Mouse (Mus musculus) monocyte, adult 5-6 weeks (primary cell): ENCODE measurements around the gene Fgf6. TPM values are rescaled to one million over a fixed set of nuclear protein-coding genes. Genes with fewer than 3 reads are reported as not detected.

ENCODE experiments used
- ATAC-seq: fragments of 153-309, 156-312 bp; replicated peaks from 2 replicates; pipeline ENCODE4 v1.8.0; 2017; ENCODE audit warnings: mild to moderate bottlenecking; ENCODE audit not compliant: low TSS enrichment, insufficient number of reproducible peaks, severe bottlenecking, poor library complexity, low FRiP score
- total RNA-seq: library from RNA; stranded (forward); fragments of 200-1000, 200-491, 200-594 nt; gene quantifications from 3 replicates; pipeline ENCODE4 v1.2.3, GENCODE M21; 2017

Fgf6 gene
- total RNA-seq, 1 experiment from 2014 or later: not detected

GRCm38 (mm10) chr6:127063915-127064314 is 48.5 kb downstream of the Fgf6 start:
- no peak for ATAC-seq

DNA sequence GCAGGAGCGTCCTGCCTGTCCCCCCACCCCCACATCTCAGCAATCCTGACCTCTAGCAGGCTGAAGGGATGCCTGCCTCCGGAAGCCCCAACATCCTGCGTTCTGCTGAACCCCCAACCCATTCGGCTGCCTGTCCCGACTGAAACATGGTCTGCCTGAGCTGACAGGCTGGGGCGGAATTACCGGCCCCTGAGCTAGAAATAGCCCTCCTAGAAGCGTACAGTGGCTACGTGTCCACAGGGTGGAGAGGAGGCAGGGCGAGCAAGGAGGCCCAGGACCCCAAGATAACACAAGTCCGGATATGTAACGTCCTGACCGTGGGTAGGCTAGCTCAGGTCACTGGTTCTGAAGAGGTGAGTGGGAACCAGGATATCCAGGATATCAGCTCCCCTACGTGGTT is 49.4 kb downstream of the Fgf6 start:
- no peak for ATAC-seq

- no peak for ATAC-seq
Measured at GRCm38 (mm10) chr6:127072817-127073216, 57.4 kb downstream of the Fgf6 start, which contains the start of gene Fgf23. Gene Fgf23 (plus strand): TSS chr6:127072902.

Other genes starting within 250 kb of the Fgf6 start
- 61.6 to 69.8 TPM (median 68.9 TPM) in 3 replicates for gene Ndufa9, start 166.4 kb upstream of the Fgf6 start, total RNA-seq
- gene Akap3, start 162.5 kb upstream of the Fgf6 start, total RNA-seq: 0.29 TPM in 1 of 3 replicates, not detected in the others
- not detected in 3 replicates for gene Dyrk4, start 93.7 kb upstream of the Fgf6 start, total RNA-seq
- 1.9 to 2.0 TPM (median 1.9 TPM) in 3 replicates for gene Rad51ap1, start 76.0 kb upstream of the Fgf6 start, total RNA-seq
- 37.2 to 50.2 TPM (median 48.4 TPM) in 3 replicates for gene D6Wsu163e, start 75.6 kb upstream of the Fgf6 start, total RNA-seq
- not detected in 3 replicates for gene Fgf23, start 57.3 kb downstream of the Fgf6 start, total RNA-seq
- 3.1 to 8.6 TPM (median 4.5 TPM) in 3 replicates for gene Tigar, start 94.0 kb downstream of the Fgf6 start, total RNA-seq
- 30.4 to 97.0 TPM (median 61.4 TPM) in 3 replicates for gene Ccnd2, start 136.6 kb downstream of the Fgf6 start, total RNA-seq